Mouse (Mus musculus) MEL (cell line): ENCODE measurements around the gene Macrod2. TPM values are rescaled to one million over a fixed set of nuclear protein-coding genes. Genes with fewer than 3 reads are reported as not detected.

Source experiments
- DNase-seq: peaks from one replicate; pipeline ENCODE4 v3.0.0; 2011; ENCODE audit warnings: low read depth, low spot score
- H3K27ac ChIP-seq: 2 replicates; pipeline ENCODE4 v1.5.1; 2012; ENCODE audit warnings: low read depth, mild to moderate bottlenecking, control low read depth, low read length, moderate library complexity; ENCODE audit not compliant: control insufficient read depth
- H3K27me3 ChIP-seq, 2 experiments: fragments of 150-350 bp in 1 of 2; sonication (generic) in 1 of 2; 2 replicates each; pipeline ENCODE4 v1.6.1; 2012; ENCODE audit warnings: low read length in 2 of 2, mild to moderate bottlenecking in 2 of 2, improper control_type of control experiment in 1 of 2, moderate library complexity in 1 of 2; ENCODE audit not compliant: insufficient read depth in 2 of 2, control insufficient read depth in 1 of 2
- H3K36me3 ChIP-seq, 2 experiments: 2 replicates each; pipeline ENCODE4 v1.6.1; 2012 to 2014; ENCODE audit warnings: low read length in 2 of 2, improper control_type of control experiment in 1 of 2, inconsistent platforms in 1 of 2, mild to moderate bottlenecking in 1 of 2; ENCODE audit not compliant: insufficient read depth in 2 of 2, control insufficient read depth in 1 of 2
- H3K4me1 ChIP-seq, 2 experiments: fragments of 150-350 bp in 1 of 2; sonication (generic) in 1 of 2; 2 replicates each; pipeline ENCODE4 v1.6.1; 2012; ENCODE audit warnings: low read length in 2 of 2, improper control_type of control experiment in 1 of 2, mild to moderate bottlenecking in 1 of 2; ENCODE audit not compliant: insufficient read depth in 2 of 2, control insufficient read depth in 1 of 2
- H3K4me3 ChIP-seq, 2 experiments: fragments of 150-350 bp in 1 of 2; sonication (generic) in 1 of 2; 2 replicates each; pipeline ENCODE4 v1.5.1; 2012; ENCODE audit warnings: low read depth in 2 of 2, low read length in 2 of 2, mild to moderate bottlenecking in 2 of 2, moderate library complexity in 2 of 2, control low read depth in 1 of 2, improper control_type of control experiment in 1 of 2; ENCODE audit not compliant: control insufficient read depth in 1 of 2, insufficient read depth in 1 of 2
- H3K79me2 ChIP-seq: 2 replicates; pipeline ENCODE4 v1.6.1; 2012; ENCODE audit warnings: mild to moderate bottlenecking, low read length, moderate library complexity; ENCODE audit not compliant: control insufficient read depth, poor library complexity, insufficient read depth
- H3K9ac ChIP-seq: 2 replicates; pipeline ENCODE4 v1.6.1; 2012; ENCODE audit warnings: low read depth, mild to moderate bottlenecking, control low read depth, low read length, moderate library complexity; ENCODE audit not compliant: control insufficient read depth, poor library complexity, severe bottlenecking
- H3K9me3 ChIP-seq: fragments of 150-350 bp; sonication (generic); replicated peaks from 2 replicates; pipeline ENCODE4 v1.6.1; 2012; ENCODE audit warnings: mild to moderate bottlenecking, low read length, improper control_type of control experiment, moderate library complexity; ENCODE audit not compliant: insufficient read depth
- CHD1 ChIP-seq: IDR thresholded peaks from 2 replicates; pipeline ENCODE4 v1.6.1; 2012; ENCODE audit warnings: low read depth, mild to moderate bottlenecking, inconsistent platforms, low read length, improper control_type of control experiment
- GABPA ChIP-seq: IDR thresholded peaks from 2 replicates; pipeline ENCODE4 v1.6.1; 2012; ENCODE audit warnings: low read depth, mild to moderate bottlenecking, inconsistent platforms, low read length, improper control_type of control experiment, moderate library complexity
- JUND ChIP-seq: IDR thresholded peaks from 2 replicates; pipeline ENCODE4 v1.6.1; 2011; ENCODE audit warnings: low read depth, mild to moderate bottlenecking, improper control_type of control experiment, low read length
- NELFE ChIP-seq: IDR thresholded peaks from 2 replicates; pipeline ENCODE4 v1.6.1; 2011; ENCODE audit warnings: low read depth, low read length, improper control_type of control experiment
- NRF1 ChIP-seq: IDR thresholded peaks from 2 replicates; pipeline ENCODE4 v1.6.1; 2014; ENCODE audit warnings: low read depth, mild to moderate bottlenecking, inconsistent platforms, low read length, improper control_type of control experiment, moderate library complexity; ENCODE audit not compliant: poor library complexity, insufficient read depth, severe bottlenecking
- POLR2AphosphoS2 ChIP-seq: IDR thresholded peaks from 2 replicates; pipeline ENCODE4 v1.6.1; 2011; ENCODE audit warnings: low read length, improper control_type of control experiment
- ZKSCAN1 ChIP-seq: IDR thresholded peaks from 2 replicates; pipeline ENCODE4 v1.6.1; 2012; ENCODE audit warnings: low read depth, mild to moderate bottlenecking, inconsistent platforms, low read length, improper control_type of control experiment, moderate library complexity
- polyA plus RNA-seq, 2 experiments: library from polyadenylated mRNA; stranded (reverse) in 1 of 2; unstranded in 1 of 2; fragments of >175 nt in 1 of 2; fragments of >200 nt in 1 of 2; gene quantifications; 2 replicates each; pipeline versions ENCODE4 v1.2.1 to v1.2.4; 2012; ENCODE audit warnings: low replicate concordance in 2 of 2, low read depth in 1 of 2; ENCODE audit not compliant: insufficient read length in 2 of 2, insufficient read depth in 1 of 2, missing spikeins in 1 of 2
- total RNA-seq: library from RNA; depleted of rRNA; stranded (reverse); fragments of 300-350 nt; gene quantifications from 2 replicates; pipeline ENCODE4 v1.2.3, GENCODE M21; 2012

Macrod2 gene
- total and polyA plus RNA-seq, 3 experiments: not detected

GRCm38 (mm10) chr2:141280817-141281216 is 885.7 kb downstream of the Macrod2 start:
- no peaks in the 10 kb centered on the region for H3K9me3 ChIP-seq
- no peak overlapping the region for H3K27ac ChIP-seq
- no peaks in the 10 kb centered on the region for H3K36me3 ChIP-seq
- DNase-seq: no peak
- no peaks in the 10 kb centered on the region for H3K4me1 ChIP-seq
- H3K27me3 ChIP-seq: no peaks in the 10 kb centered on the region
- no peak for TF ChIP-seq JUND
- no peak for TF ChIP-seq NELFE
- no peak for TF ChIP-seq NRF1
- TF ChIP-seq ZKSCAN1: no peak
- no peak overlapping the region for H3K4me3 ChIP-seq
- no peak overlapping the region for H3K9ac ChIP-seq
- no peaks in the 10 kb centered on the region for H3K79me2 ChIP-seq

GRCm38 (mm10) chr2:141286110-141286747 is 891.1 kb downstream of the Macrod2 start:
- Histone ChIP-seq H3K4me3 (no peak overlapping the region), H3K9me3 (no peaks in the 10 kb centered on the region), H3K4me1 (no peaks in the 10 kb centered on the region), H3K79me2 (no peaks in the 10 kb centered on the region), H3K27me3 (no peaks in the 10 kb centered on the region), H3K27ac (no peak overlapping the region), H3K36me3 (no peaks in the 10 kb centered on the region), H3K9ac (no peak overlapping the region)
- DNase-seq: no peak
- no peak for TF ChIP-seq POLR2AphosphoS2
- TF ChIP-seq GABPA: no peak
- no peak for TF ChIP-seq NRF1

- H3K27me3 ChIP-seq: no peaks in the 10 kb centered on the region
- no peak overlapping the region for H3K27ac ChIP-seq
- TF ChIP-seq GABPA (no peak), NRF1 (no peak), JUND (no peak), CHD1 (no peak)
- H3K36me3 ChIP-seq: no peaks in the 10 kb centered on the region
- no peaks in the 10 kb centered on the region for H3K79me2 ChIP-seq
- no peak overlapping the region for H3K9ac ChIP-seq
- H3K9me3 ChIP-seq: no peaks in the 10 kb centered on the region
- no peak for DNase-seq
- no peaks in the 10 kb centered on the region for H3K4me1 ChIP-seq
- H3K4me3 ChIP-seq: no peak overlapping the region
Observed at GRCm38 (mm10) chr2:141288494-141288893, 893.4 kb downstream of the Macrod2 start.
